7 mouse cellular contexts compared by ENCODE assay signal in genomic region chr2:14073362-14074220, GRCm38 (mm10). TPM values are rescaled to one million over a fixed set of nuclear protein-coding genes. Genes with fewer than 3 reads are reported as not detected.
A peak's percentile ranks its signal among the peaks of the same experiment; 100 is the strongest.
DNase-seq lines count a peak whose midpoint lies in the region; ATAC-seq lines count a peak whose summit lies in the region.

TSS of gene Stam (plus strand) at chr2:14074098.

- no peaks in the 10 kb centered on the region for H3K36me3 ChIP-seq in intestine, embryonic 15.5 days
- peaks cover 5% of the 10 kb centered on the region; the same call in 1 of the 2 replicates for H3K36me3 ChIP-seq in midbrain, embryonic 10.5 days

- peak; percentile 93 for DNase-seq in adrenal gland, adult 2 months
- peak; percentile 76 for DNase-seq in embryo, embryonic 11.5 days (ENCODE audit: low read depth, low spot score)
- peak; percentile 84 to 87 for DNase-seq in gastrocnemius, postnatal 36 days
- DNase-seq in left cerebral cortex, postnatal 25 days (ENCODE audit: low spot score in 2 of 2): peak; percentile 90 to 93
- DNase-seq in midbrain, embryonic 10.5 days (ENCODE audit: low spot score): peak; percentile 93
- DNase-seq in right cerebral cortex, postnatal 4 days: peak; percentile 93

- WGBS in intestine, embryonic 15.5 days: under 1% methylated on average over 50 of the region's 50 CpGs
- under 1% methylated on average over 50 of the region's 50 CpGs for WGBS in midbrain, embryonic 10.5 days

- ATAC-seq in intestine, embryonic 15.5 days: peak; percentile 97

- H3K4me2 ChIP-seq in intestine, embryonic 15.5 days (replicated peaks): peak within 1 kb of the TSS; percentile 67

- peak within 1 kb of the TSS; percentile 95 for H3K4me3 ChIP-seq in intestine, embryonic 15.5 days (replicated peaks)
- H3K4me3 ChIP-seq in midbrain, embryonic 10.5 days: peak within 1 kb of the TSS; percentile 86

- H3K27ac ChIP-seq in intestine, embryonic 15.5 days: peak within 1 kb of the TSS; percentile 92
- peak within 1 kb of the TSS; percentile 100 for H3K27ac ChIP-seq in midbrain, embryonic 10.5 days (replicated peaks)

- intact Hi-C loops in gastrocnemius, postnatal 36 days (cut with DNase I): no loop called here
- intact Hi-C loops in left cerebral cortex, postnatal 25 days (cut with DNase I): no loop called here

- peak within 1 kb of the TSS; percentile 93 for H3K9ac ChIP-seq in intestine, embryonic 15.5 days

- H3K9me3 ChIP-seq in intestine, embryonic 15.5 days: no peaks in the 10 kb centered on the region
- no peaks in the 10 kb centered on the region for H3K9me3 ChIP-seq in midbrain, embryonic 10.5 days (replicated peaks)

- H3K4me1 ChIP-seq in intestine, embryonic 15.5 days (replicated peaks): peaks cover 6% of the 10 kb centered on the region
- peaks cover 26% of the 10 kb centered on the region for H3K4me1 ChIP-seq in midbrain, embryonic 10.5 days

- no peaks in the 10 kb centered on the region for H3K27me3 ChIP-seq in intestine, embryonic 15.5 days (replicated peaks)
- H3K27me3 ChIP-seq in midbrain, embryonic 10.5 days (ENCODE audit: low read depth, poor library complexity, severe bottlenecking): no peaks in the 10 kb centered on the region

RNA-seq across cellular contexts. Expression of gene Stam, which starts in this region (rescaled TPM):
- 10 to 100 TPM; 49.0 to 52.6 TPM for total RNA-seq in adrenal gland, adult 2 months (2021)
- polyA plus RNA-seq in adrenal gland, adult 2 months (2012; rRNA removed): 19.4 and 30.4 TPM in 2 replicates
- total RNA-seq in gastrocnemius, postnatal 36 days (2021): 10 to 100 TPM; 16.0 to 17.9 TPM
- polyA plus RNA-seq in intestine, embryonic 15.5 days (2015; fragmentation: Nextera tagmentation; extraction: Ambion mirVana): 55.4 and 61.0 TPM in 2 replicates
- total RNA-seq in left cerebral cortex, postnatal 25 days (2021): 10 to 100 TPM; 99.1 to 99.4 TPM
- 96.4 and 99.0 TPM in 2 replicates for polyA plus RNA-seq in midbrain, embryonic 10.5 days (2016; fragmentation: Nextera tagmentation; extraction: Ambion mirVana)

Comparison
In these comparisons a context has a peak if more than half of its experiments do, and no peak if none do; other contexts are left out.
1. Peak in every context shown above with its lines: DNase-seq, ATAC-seq, H3K4me3 ChIP-seq and H3K27ac ChIP-seq.